Mouse (Mus musculus): ENCODE measurements around the gene Syce2. TPM values are rescaled to one million over a fixed set of nuclear protein-coding genes. Genes with fewer than 3 reads are reported as not detected.
"Not testable (repeated sequence)": the region's sequence is repeated elsewhere in the genome, so short reads cannot be mapped to it uniquely, and the experiment has no call there.

The Syce2 gene
- total RNA-seq (2021) = 1 to 10 TPM; 4.7 to 5.2 TPM
- long read RNA-seq, experiment 1, partial matches to known transcripts = 0 of 6 reads
- long read RNA-seq, experiment 1, other reads (novel, unspliced or antisense) = 1 of 6 reads
- long read RNA-seq, experiment 2, partial matches to known transcripts = 2 of 4 reads
- long read RNA-seq, experiment 2, other reads (novel, unspliced or antisense) = 0 of 4 reads

GRCm38 (mm10) chr8:84871376-84872308, at the start of gene Syce2:
Syce2 (plus strand) TSS chr8:84872111.
- DNase-seq = peak; percentile 81

DNA sequence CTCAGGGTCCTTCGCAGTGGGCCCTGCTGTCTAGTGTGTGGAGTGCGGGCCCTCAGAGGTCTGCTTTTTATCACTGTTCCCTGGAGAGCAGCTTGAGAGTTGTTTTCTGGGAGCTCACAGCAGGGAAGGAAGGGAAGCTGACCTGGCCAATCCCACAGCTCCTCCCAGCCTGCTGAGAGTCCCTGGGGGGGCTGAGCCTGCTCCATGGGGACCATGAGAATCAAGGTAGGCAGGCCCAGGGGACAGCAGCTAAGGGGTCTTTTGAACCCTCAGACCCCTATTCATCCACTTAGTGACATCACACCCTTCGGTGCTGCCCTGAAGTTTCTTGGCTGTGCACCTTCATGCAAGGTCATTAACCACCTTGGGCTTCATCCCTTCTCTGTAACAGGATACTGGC, 49.2 kb upstream of the Syce2 start, which contains the start of gene Dand5:
Dand5 (minus strand) TSS at position 101 of the 400 bp plus-strand sequence.
- DNase-seq = no peak

GRCm38 (mm10) chr8:84823653-84824052, 48.3 kb upstream of the Syce2 start:
- peak; percentile 66 for DNase-seq

- DNase-seq = no peak
These were observed 46.3 kb upstream of the Syce2 start for GRCm38 (mm10) chr8:84825636-84826035.

DNA sequence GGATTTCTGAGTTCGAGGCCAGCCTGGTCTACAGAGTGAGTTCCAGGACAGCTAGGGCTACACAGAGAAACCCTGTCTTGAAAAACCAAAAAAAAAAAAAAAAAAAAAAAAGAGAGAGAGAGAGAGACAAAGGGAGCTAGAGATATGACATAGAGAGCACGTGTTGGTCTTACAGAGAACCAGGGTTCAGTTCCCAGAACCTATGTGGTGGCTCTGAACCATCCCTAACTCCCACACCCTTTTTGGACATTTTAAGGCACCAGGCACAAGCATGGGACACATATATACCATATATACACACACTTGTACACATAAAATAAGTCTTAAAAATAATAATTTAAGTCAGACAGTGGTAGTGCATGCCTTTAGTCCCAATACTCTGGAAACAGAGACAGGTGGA, 45.4 kb upstream of the Syce2 start:
- DNase-seq = not testable (repeated sequence)

GRCm38 (mm10) chr8:84831490-84831889, 40.4 kb upstream of the Syce2 start, which contains the start of gene Gadd45gip1:
Gadd45gip1 (plus strand) TSS chr8:84831522.
- no peak for DNase-seq

GRCm38 (mm10) chr8:84832034-84832717, 39.7 kb upstream of the Syce2 start:
- peak; percentile 81 for DNase-seq

DNA sequence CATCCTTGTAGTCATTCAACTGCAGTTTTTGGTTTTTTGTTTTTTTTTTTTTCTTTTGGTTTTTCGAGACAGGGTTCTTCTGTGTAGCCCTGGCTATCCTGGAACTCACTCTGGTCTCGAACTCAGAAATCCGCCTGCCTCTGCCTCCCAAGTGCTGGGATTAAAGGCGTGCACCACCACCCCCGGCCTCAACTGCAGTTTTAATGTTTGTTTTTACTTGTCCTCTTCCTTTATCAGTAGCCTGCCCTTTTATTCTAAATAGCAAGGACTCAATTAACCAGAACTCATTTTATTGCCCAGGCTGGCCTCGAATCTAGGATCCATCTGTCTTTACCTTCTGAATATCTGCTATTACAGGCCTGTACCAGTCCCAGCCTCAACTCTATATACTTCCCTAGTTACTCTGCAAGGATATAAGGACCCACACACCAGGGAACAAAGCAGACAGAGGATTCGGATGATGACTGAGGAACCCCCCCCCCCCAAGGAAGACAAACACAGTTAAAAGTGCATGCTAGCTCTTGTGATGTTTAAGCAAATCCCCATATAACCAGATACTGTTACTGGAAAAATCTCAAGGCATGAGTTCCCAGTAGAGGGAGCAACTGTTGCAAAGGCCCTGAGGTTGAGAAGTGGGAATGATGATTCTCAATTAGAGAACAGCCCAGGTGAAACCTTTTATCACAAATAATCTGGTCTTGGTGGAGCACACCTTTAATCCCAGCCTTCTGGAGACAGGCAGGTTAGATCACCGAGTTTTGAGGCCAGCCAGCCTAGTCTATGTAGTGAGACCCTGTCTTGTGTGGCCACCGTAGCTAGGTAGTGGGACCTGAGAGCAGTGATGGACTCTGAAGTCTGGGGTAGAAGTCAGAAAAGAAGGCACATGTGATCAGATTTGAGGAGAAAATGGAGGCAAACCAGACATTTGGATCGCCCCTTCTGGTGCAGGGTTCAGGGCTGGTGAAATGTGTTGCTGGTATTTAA, 38.9 kb upstream of the Syce2 start:
- DNase-seq = no peak

DNA sequence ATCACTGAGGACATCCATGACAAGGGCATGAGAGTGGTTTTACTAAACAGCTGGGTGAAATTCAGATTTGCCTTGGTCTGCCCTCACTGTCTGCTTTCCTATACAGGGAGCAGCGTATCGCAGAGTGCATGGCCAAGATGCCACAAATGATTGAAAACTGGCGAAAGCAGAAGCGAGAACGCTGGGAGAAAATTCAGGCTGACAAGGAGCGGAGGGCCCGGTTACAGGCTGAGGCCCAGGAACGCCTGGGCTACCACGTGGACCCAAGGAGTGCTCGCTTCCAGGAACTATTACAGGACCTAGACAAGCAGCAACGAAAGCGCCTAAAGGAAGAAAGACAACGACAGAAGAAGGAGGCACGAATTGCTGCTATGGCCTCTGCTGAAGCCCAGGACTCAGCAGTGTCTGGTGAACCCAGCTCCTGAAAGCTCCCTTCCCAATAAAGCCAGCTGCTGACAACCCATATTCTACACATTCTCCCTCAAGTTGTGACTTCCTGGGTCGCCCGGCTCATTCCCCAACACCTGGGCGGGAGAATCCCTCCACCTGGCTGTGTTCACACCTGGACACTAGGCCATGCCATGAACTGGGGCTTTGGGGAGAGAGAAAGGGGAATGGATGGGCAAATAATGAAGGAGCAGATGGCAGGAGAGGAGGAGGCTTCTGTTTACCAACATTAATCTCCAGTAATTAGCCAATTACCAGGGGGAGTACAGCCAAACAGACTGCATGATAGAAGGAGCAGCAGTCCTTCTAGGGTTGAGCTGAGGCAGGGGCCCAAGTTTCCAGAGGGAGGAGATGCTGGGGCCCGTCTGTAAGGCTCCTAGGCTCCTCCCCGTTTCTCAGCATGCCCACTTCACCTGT, 37.7 kb upstream of the Syce2 start:
- no peak for DNase-seq

DNA sequence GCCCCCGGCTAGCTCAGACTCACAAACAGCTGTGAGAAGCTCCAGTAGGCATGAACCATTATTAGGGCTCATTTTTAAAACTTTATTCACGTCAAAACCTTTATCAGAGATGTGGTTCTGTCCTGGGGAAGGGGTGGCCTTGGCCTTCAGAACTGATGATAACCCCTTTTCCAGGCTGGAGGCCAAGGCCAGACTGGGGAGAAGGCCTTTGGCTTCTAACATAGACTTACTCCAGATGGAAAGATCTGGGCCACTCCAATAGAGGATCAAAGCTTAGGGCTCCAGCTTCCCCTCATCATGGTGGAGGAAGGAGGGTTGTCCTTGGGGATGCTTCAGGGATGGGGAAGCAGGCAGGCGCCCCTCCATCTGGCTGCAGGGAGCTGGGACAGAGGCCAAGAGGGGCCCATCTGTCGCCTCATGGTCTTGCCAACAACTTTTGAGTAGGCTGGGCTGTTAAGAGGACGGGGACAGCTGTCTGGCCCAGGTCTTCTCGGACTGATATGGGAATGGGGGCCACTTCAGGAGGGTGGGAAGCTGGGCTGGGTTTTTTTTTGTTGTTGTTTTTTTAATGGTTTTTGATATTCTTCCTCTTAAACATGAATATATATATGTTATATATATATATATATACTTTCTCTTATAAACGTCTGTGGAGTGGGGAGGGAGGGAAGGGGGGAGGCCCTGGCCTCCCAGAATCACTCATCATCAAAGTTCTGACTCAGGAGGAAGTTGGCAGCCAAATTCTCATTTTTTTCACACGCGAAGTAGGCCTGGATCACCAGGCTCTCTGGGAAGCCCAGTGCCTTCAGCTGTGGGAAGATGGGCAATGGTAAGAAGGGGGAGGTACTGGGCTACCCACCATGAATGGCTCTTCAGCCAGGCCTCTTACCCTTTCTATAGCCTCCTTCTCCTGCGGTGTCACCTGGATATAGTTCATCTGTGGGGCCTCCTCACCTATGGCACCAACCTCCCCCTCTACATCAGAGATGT, 36.8 kb upstream of the Syce2 start:
- DNase-seq = peak; percentile 60

- DNase-seq = no peak
These were observed 34.6 kb upstream of the Syce2 start for GRCm38 (mm10) chr8:84837149-84837911.

DNA sequence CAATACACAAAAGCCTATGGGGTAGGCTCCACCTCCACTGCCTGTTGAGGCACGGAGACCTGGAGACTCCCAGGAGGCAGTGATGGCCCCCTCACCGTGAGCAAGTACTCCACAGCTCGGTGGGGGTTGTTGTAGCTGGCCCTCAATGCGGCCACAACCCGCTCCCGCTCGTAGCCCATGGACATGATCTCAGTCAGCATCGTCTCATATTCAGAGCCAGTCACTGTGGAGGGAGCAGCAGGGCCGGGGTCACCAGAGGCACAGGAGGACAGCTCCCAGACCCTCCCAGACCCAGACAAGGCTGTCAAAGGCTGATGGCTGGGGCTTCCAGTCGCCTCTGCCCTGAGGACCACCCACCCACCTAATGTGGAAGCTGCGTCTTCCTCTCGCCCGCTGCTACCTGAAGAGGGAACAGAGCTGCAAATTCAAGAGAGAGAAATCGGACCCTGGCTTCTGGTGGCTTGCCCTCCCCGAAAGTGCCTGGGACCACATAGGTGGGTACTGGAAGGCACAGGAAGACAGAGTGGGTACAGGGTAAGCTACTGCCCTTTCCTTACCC, 33.9 kb upstream of the Syce2 start:
- DNase-seq = no peak

DNA sequence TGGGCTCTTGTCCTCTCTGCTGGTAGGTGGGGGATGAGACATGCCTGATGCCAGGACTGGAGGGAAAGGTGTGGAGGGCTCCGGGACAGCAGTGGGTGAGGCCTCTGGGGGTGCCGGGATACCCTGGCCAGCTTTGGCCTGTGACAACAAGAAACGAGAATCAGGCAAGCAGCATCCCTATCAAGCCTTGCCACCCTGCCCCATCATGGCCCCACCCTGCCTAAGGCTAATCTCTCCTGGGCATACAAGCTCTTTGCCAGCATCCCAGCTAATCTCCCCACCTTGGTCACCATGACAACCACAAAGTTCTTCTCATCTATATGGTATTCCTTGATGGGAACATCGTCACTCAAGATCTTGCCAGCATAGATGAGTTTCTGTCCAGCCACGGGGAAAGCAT, 33.4 kb upstream of the Syce2 start:
- DNase-seq = no peak

DNA sequence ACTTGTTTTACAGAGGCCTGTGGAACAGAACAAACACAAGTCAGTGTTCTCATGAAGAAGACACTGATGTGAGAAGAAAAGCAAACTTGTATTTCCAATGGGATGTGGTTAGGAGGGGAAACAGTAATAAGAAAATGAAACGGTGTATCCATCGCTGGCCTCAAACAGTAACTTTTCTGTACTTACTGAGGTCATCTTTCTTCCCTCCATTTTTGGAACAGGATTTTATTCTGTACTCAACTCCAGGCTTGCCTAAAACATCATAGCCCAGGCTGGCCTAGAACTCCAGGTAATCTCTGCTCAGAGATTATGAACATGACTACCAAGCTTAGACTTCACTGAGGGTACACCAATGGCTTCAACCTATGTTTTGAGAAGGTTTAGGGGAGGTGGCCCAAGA, 32.5 kb upstream of the Syce2 start:
- DNase-seq = no peak

DNA sequence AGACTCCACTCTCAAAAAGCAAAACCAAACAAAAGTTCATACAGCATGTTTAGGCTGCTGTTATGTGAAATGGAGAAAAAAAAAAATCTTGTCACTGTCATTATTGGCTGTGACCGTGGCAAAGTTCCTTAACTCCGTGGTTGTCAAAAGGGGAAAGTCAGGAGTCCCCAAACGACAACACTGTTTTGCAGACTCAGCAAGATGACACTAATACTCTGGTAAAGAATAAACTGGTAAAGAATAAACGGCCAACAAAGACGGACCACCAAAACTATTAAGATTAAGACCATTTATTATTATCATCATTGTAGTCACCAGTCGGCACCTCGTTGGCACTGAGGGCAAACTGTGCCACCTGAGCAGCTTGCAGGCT, 32.0 kb upstream of the Syce2 start:
- DNase-seq = no peak

GRCm38 (mm10) chr8:84840248-84840999, 31.5 kb upstream of the Syce2 start, which contains the start of gene Rad23a:
Rad23a (minus strand) TSS chr8:84840665.
- peak; percentile 86 for DNase-seq

- DNase-seq = no peak
These were observed 30.4 kb upstream of the Syce2 start for GRCm38 (mm10) chr8:84841514-84841913.
